Mouse (Mus musculus) testis, adult 2 months (tissue): ENCODE data around the gene Plin5.

Experiments used
- CTCF ChIP-seq: fragments of 200-500 bp; IDR thresholded peaks from 2 replicates; pipeline ENCODE4 v1.5.1; 2012; ENCODE audit warnings: low read depth, mild to moderate bottlenecking, inconsistent platforms, low read length, moderate library complexity; ENCODE audit not compliant: control insufficient read depth, insufficient read depth, insufficient replicate concordance
- POLR2A ChIP-seq: fragments of 200-500 bp; IDR thresholded peaks from 2 replicates; pipeline ENCODE4 v1.6.1; 2012; ENCODE audit warnings: low read depth, mild to moderate bottlenecking, inconsistent platforms, low read length, moderate library complexity; ENCODE audit not compliant: control insufficient read depth

DNA sequence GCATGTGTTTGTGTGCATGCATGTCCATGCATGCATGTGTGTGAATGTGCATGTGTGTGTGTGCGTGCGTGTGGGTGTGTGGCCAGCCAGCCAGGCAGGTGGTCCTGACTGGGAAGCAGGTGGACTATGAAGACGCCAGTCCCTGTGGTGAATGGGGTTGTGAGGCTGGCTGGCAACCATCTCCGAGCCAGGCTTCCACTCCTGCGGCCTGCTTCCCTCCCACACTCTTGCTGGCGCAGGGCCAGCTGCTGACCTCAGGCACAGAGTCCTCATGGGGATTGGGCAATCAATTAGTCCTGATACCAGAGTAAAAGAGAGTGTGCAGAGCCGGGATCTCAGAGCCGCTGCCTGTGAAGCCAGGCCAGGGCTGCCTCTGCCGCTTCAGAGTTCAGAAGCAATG is 36.2 kb upstream of the Plin5 start:
- TF ChIP-seq POLR2A (no peak), CTCF (no peak)
